ENCODE assay signal across 24 mouse cellular contexts in the genomic region with DNA sequence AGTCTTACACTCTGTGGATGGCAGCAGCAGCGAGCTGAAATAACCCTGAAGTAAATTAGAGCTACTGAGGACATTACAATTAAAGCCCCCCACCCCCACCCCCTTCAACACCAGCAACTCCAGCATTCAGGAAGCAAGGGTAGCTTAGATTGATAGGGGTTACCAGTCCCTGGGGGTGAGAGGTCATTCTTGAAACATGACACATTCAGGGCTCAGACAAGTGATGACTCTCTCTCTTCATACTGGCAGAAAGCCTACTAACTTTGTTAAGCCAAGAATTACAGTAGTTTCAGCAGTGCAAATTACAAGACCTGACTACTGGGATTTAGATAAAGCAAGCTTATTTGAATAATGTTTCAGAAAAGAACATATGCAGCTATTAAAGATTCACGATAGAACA.
DNase-seq lines count a peak whose midpoint lies in the region; ATAC-seq and TF ChIP-seq lines count a peak whose summit lies in the region.
"Had no signal": no experiment of that assay in that cellular context is flagged by ENCODE, and none has a peak within 500 bp of the region (broad histone marks: within the 10 kb centered on the region; RNA-seq: fewer than 3 reads in every experiment).

No protein-coding gene starts in this region.

- H3K4me3 ChIP-seq in kidney, adult 2 months (ENCODE audit: insufficient read depth, low read depth, low read length): no peak overlapping the region
- no peak overlapping the region for H3K4me3 ChIP-seq in kidney, embryonic 16.5 days (ENCODE audit: low read length)
- no peak overlapping the region for H3K4me3 ChIP-seq in neural tube, embryonic 12.5 days
- no peak overlapping the region for H3K4me3 ChIP-seq in neural tube, embryonic 15.5 days (replicated peaks)
- H3K4me3 ChIP-seq: embryonic facial prominence, embryonic 12.5 days; erythroblast, embryonic 14.5 days; gastrocnemius, adult 2 months; limb, embryonic 15.5 days; liver, embryonic 15.5 days had no signal

- no peaks in the 10 kb centered on the region for H3K9me3 ChIP-seq in kidney, embryonic 16.5 days (ENCODE audit: low read length)
- H3K9me3 ChIP-seq in neural tube, embryonic 12.5 days: no peaks in the 10 kb centered on the region
- H3K9me3 ChIP-seq in neural tube, embryonic 15.5 days (replicated peaks): no peaks in the 10 kb centered on the region
- H3K9me3 ChIP-seq: embryonic facial prominence, embryonic 12.5 days; limb, embryonic 15.5 days; liver, embryonic 15.5 days had no signal

- no peak for ATAC-seq in kidney, embryonic 16.5 days (ENCODE audit: low FRiP score, low TSS enrichment)
- peak; percentile 53; the same call in 1 of the 2 replicates for ATAC-seq in neural tube, embryonic 12.5 days (ENCODE audit: low FRiP score, low read depth)
- ATAC-seq in neural tube, embryonic 15.5 days (ENCODE audit: low FRiP score): no peak
- ATAC-seq: forebrain, embryonic 16.5 days; hindbrain, embryonic 16.5 days; lung, postnatal 0 days; Patski had no signal

- 78% methylated on average over 2 of the region's 2 CpGs for WGBS in kidney, adult 2 months
- WGBS in kidney, embryonic 16.5 days: 49% methylated on average over 2 of the region's 2 CpGs
- 43% methylated on average over 2 of the region's 2 CpGs for WGBS in neural tube, embryonic 12.5 days
- WGBS in neural tube, embryonic 15.5 days: 35% methylated on average over 2 of the region's 2 CpGs

- H3K36me3 ChIP-seq in kidney, adult 2 months (ENCODE audit: control insufficient read depth, insufficient read depth, low read length): no peaks in the 10 kb centered on the region
- H3K36me3 ChIP-seq in kidney, embryonic 16.5 days (ENCODE audit: insufficient read depth, low read length): no peaks in the 10 kb centered on the region
- no peaks in the 10 kb centered on the region for H3K36me3 ChIP-seq in neural tube, embryonic 12.5 days
- H3K36me3 ChIP-seq in neural tube, embryonic 15.5 days: no peaks in the 10 kb centered on the region
- H3K36me3 ChIP-seq: embryonic facial prominence, embryonic 12.5 days; limb, embryonic 15.5 days; liver, embryonic 15.5 days had no signal

- no peak for TF ChIP-seq CTCF in kidney, adult 2 months (conservative IDR thresholded peaks at IDR 0.05; ENCODE audit: insufficient read depth, insufficient read length, low read depth, low read length)

- H3K27me3 ChIP-seq in kidney, adult 2 months (replicated peaks; ENCODE audit: control insufficient read depth, insufficient read depth, low read length): no peaks in the 10 kb centered on the region
- no peaks in the 10 kb centered on the region for H3K27me3 ChIP-seq in kidney, embryonic 16.5 days (ENCODE audit: insufficient read depth, low read length)
- no peaks in the 10 kb centered on the region for H3K27me3 ChIP-seq in neural tube, embryonic 12.5 days (replicated peaks)
- no peaks in the 10 kb centered on the region for H3K27me3 ChIP-seq in neural tube, embryonic 15.5 days (replicated peaks)
- H3K27me3 ChIP-seq: embryonic facial prominence, embryonic 12.5 days; limb, embryonic 15.5 days; liver, embryonic 15.5 days; Patski had no signal

- TF ChIP-seq POLR2A in kidney, adult 2 months (IDR thresholded peaks at IDR 0.05; ENCODE audit: low read depth, low read length): no peak

- H3K4me1 ChIP-seq in kidney, adult 2 months (ENCODE audit: control insufficient read depth, insufficient read depth, low read length): no peaks in the 10 kb centered on the region
- H3K4me1 ChIP-seq in kidney, embryonic 16.5 days (ENCODE audit: insufficient read depth, low read length): no peaks in the 10 kb centered on the region
- H3K4me1 ChIP-seq in neural tube, embryonic 12.5 days: peaks cover 5% of the 10 kb centered on the region; the same call in 1 of the 2 replicates
- H3K4me1 ChIP-seq in neural tube, embryonic 15.5 days: no peaks in the 10 kb centered on the region
- H3K4me1 ChIP-seq: embryonic facial prominence, embryonic 12.5 days; limb, embryonic 15.5 days; liver, embryonic 15.5 days had no signal

- no peak overlapping the region for H3K27ac ChIP-seq in kidney, adult 2 months (ENCODE audit: insufficient read depth, low read depth, low read length)
- no peak overlapping the region for H3K27ac ChIP-seq in kidney, embryonic 16.5 days (ENCODE audit: low read length)
- H3K27ac ChIP-seq in neural tube, embryonic 12.5 days: no peak overlapping the region
- no peak overlapping the region for H3K27ac ChIP-seq in neural tube, embryonic 15.5 days (replicated peaks)
- H3K27ac ChIP-seq: embryonic facial prominence, embryonic 12.5 days; gastrocnemius, adult 2 months; limb, embryonic 15.5 days; liver, embryonic 15.5 days; stomach, postnatal 0 days had no signal

- peak; percentile 18 for DNase-seq in kidney, adult 2 months
- peak; percentile 24 for DNase-seq in embryo, embryonic 9.5 days (ENCODE audit: extremely low spot score)
- DNase-seq in spleen, postnatal 10 days (ENCODE audit: low spot score in 2 of 2): no peak
- DNase-seq in urinary bladder, postnatal 10 days (ENCODE audit: low spot score): no peak
- DNase-seq: adrenal gland, postnatal 10 days; cerebellum, adult 11 months; cerebellum, postnatal 10 days; gastrocnemius, adult 2 months; kidney, adult 18-20 months; midbrain, embryonic 14.5 days; retina, postnatal 1 day had no signal

- H3K4me2 ChIP-seq in kidney, embryonic 16.5 days (replicated peaks; ENCODE audit: low read depth, low read length): no peak overlapping the region
- no peak overlapping the region for H3K4me2 ChIP-seq in neural tube, embryonic 12.5 days (replicated peaks)
- H3K4me2 ChIP-seq in neural tube, embryonic 15.5 days: no peak overlapping the region
- H3K4me2 ChIP-seq: embryonic facial prominence, embryonic 12.5 days; heart, embryonic 11.5 days; limb, embryonic 15.5 days; liver, embryonic 15.5 days had no signal

- H3K9ac ChIP-seq in kidney, embryonic 16.5 days (replicated peaks; ENCODE audit: low read length): no peak overlapping the region
- no peak overlapping the region for H3K9ac ChIP-seq in neural tube, embryonic 12.5 days
- H3K9ac ChIP-seq in neural tube, embryonic 15.5 days (replicated peaks): no peak overlapping the region
- H3K9ac ChIP-seq: embryonic facial prominence, embryonic 12.5 days; limb, embryonic 15.5 days; liver, embryonic 15.5 days had no signal

Comparison
In these comparisons a context has a peak if more than half of its experiments do, and no peak if none do; other contexts are left out.
1. DNase-seq: peak in kidney, adult 2 months (single experiment) and embryo, embryonic 9.5 days (single experiment); none in spleen, postnatal 10 days (0 of 2) and urinary bladder, postnatal 10 days (single experiment).